Mouse (Mus musculus): Measurements from ENCODE around the gene Lrrc25.

Lrrc25 gene

GRCm38 (mm10) chr8:70599507-70600290 is 16.3 kb upstream of the Lrrc25 start:
- DNase-seq (ENCODE audit: inconsistent ontology term): no peak

GRCm38 (mm10) chr8:70600473-70601270 is 15.3 kb upstream of the Lrrc25 start:
- no peak for DNase-seq (ENCODE audit: inconsistent ontology term)

GRCm38 (mm10) chr8:70601271-70601649 is 14.7 kb upstream of the Lrrc25 start:
- DNase-seq (ENCODE audit: inconsistent ontology term): peak; percentile 85

- DNase-seq (ENCODE audit: inconsistent ontology term): no peak
Measured at GRCm38 (mm10) chr8:70602139-70602811, 13.7 kb upstream of the Lrrc25 start.

- DNase-seq (ENCODE audit: inconsistent ontology term): no peak
Measured at GRCm38 (mm10) chr8:70604558-70604957, 11.4 kb upstream of the Lrrc25 start.

- no peak for DNase-seq (ENCODE audit: inconsistent ontology term)
Measured at GRCm38 (mm10) chr8:70605871-70606779, 9.8 kb upstream of the Lrrc25 start.

- DNase-seq (ENCODE audit: inconsistent ontology term): no peak
Measured at GRCm38 (mm10) chr8:70606780-70607602, 9.0 kb upstream of the Lrrc25 start.

GRCm38 (mm10) chr8:70607603-70607897 is 8.4 kb upstream of the Lrrc25 start:
- no peak for DNase-seq (ENCODE audit: inconsistent ontology term)

- peak; percentile 72 for DNase-seq (ENCODE audit: inconsistent ontology term)
Measured at GRCm38 (mm10) chr8:70607898-70608748, 7.8 kb upstream of the Lrrc25 start.

GRCm38 (mm10) chr8:70608749-70609367 is 7.1 kb upstream of the Lrrc25 start, which contains the start of gene Ssbp4:
TSS of gene Ssbp4 (minus strand) at chr8:70608872.
- DNase-seq (ENCODE audit: inconsistent ontology term): no peak

- DNase-seq (ENCODE audit: inconsistent ontology term): peak; percentile 91
Measured at GRCm38 (mm10) chr8:70609368-70609848, 6.5 kb upstream of the Lrrc25 start.

GRCm38 (mm10) chr8:70609849-70610795 is 5.8 kb upstream of the Lrrc25 start:
- peak; percentile 95 for DNase-seq (ENCODE audit: inconsistent ontology term)

- DNase-seq (ENCODE audit: inconsistent ontology term): peak; percentile 82
Measured at GRCm38 (mm10) chr8:70610796-70611771, 4.9 kb upstream of the Lrrc25 start.

- DNase-seq (ENCODE audit: inconsistent ontology term): peak; percentile 70
Measured at GRCm38 (mm10) chr8:70611849-70612248, 4.1 kb upstream of the Lrrc25 start.

- DNase-seq (ENCODE audit: inconsistent ontology term): no peak
Measured at GRCm38 (mm10) chr8:70613763-70614162, 2.2 kb upstream of the Lrrc25 start.

- no peak for DNase-seq (ENCODE audit: inconsistent ontology term)
Measured at GRCm38 (mm10) chr8:70614469-70614868, 1.5 kb upstream of the Lrrc25 start.

- DNase-seq (ENCODE audit: inconsistent ontology term): no peak
Measured at GRCm38 (mm10) chr8:70615281-70615680, 674 bp upstream of the Lrrc25 start.
